Mouse (Mus musculus) brain, adult 2 months (tissue): Measurements from ENCODE around the gene Ttc9b.
"Not testable (repeated sequence)": the region's sequence is repeated elsewhere in the genome, so short reads cannot be mapped to it uniquely, and the experiment has no call there.

Experiments used
- DNase-seq: peaks from one replicate; pipeline ENCODE4 v3.0.0; 2011; ENCODE audit warnings: low read depth, low spot score

Gene Ttc9b

DNA sequence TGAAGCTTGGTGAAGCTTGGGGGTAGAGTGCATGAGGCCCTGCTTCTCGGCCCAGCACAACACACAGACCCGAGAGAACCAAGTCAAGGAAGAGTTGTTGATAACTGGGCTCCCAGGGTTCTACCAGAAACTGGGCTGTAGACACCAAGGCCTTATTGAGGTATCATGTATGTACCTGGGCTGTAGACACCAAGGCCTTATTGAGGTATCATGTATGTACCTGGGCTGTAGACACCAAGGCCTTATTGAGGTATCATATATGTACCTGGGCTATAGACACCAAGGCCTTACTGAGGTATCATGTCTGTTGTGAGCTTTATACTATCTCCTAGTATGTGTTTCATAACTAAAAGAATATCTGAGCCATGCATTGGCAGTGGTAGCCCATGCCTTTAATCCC lies 18.6 kb upstream of the Ttc9b start:
- not testable (repeated sequence) for DNase-seq

DNA sequence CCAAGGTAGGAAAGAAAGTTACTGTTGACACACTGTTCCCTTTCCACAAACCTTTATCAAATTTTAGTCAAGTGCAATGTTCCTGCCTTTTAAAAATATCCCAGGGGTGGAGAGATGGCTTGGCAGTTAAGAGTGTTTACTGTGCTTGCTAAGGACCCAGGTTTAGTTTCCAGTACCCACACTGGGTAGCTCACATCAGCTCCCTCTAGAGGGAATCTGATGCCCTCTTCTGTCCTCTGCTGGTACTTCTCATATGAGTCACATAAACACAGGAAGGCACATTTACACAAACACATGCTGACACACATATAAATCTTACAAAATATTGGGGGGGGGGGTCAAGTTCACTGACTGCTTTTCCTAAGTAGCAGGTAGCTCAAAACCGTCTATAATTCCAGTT lies 9.2 kb upstream of the Ttc9b start:
- DNase-seq = no peak

- DNase-seq = no peak
These were observed 7.2 kb upstream of the Ttc9b start for GRCm38 (mm10) chr7:27646516-27646915.

DNA sequence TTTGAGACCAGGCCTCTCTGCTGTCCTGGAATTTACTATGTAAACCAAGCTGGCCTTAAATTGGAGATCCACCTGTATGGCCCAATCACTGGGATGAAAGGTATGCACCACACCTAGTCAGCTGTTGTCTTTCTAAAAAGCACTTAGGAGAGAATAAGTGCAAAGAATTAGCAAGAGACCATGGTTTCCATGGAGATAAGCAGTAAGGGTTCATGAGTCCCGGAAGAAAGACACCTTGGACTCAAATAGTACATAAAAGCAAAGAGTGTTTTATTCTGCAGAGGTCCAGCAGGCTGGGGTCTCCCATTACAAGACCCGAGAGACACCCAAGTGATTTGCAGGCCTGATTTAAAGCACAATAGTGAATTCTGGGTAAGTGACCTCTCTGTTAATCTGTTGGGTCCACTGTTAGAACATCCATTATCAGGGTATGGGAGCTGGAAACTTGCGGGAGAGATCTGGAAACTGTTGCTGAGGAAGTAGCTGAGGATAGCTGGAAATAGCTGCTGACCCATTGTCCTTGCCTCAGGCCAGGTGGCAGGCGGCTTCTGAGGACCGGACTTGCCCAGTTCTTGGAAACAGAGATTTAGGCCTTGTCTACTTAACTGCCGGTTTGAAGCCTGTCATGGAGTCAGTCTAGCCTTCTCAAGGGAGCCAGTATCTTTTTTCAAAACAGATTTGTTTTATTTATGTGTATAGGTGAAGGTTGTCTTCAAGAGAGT lies 6.3 kb upstream of the Ttc9b start:
- no peak for DNase-seq

DNA sequence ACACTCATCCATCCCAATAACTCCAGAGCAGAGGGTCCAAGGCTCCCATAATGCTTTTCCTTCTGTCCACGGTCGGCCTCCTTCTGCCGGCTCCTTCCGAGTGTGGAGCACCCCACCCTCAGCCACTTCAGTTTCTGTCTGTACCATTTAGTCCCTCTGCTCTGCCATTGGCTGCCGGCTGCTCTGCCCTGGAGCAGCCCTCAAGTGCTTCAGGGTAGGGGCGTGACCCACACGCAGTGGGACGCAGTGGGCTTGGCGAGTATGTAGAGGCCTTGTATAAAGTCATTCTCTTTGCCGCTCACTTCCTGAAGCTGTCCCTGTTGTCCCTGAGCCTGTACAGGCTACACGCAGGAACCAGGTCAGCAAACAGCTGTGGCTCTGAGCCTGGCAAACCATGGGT lies 4.0 kb upstream of the Ttc9b start:
- DNase-seq = no peak

- peak; percentile 93 for DNase-seq
These were observed 2.8 kb upstream of the Ttc9b start for GRCm38 (mm10) chr7:27650949-27651348.

- DNase-seq = peak; percentile 81
These were observed 1.0 kb downstream of the Ttc9b start for GRCm38 (mm10) chr7:27654607-27655276.

DNA sequence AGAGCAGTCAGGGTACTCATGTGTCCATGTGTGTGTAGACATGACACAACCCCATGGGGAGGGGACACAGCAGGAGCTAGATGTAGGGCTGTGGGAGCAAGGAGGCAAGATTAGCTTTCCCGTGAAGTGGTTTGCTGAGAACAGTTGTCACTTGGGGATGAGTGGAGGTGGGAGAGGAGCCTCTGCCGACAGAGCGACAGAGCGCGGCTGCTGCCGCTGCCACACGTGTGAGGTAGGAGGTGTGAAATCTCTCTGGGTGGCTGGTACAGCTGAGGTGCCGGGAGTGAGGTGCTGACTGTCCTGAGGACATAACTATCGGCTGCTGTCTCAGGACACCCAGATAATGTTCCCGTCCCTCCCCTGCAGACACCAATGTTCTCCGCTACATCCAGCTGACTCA lies 1.8 kb downstream of the Ttc9b start:
- DNase-seq = peak; percentile 91

DNA sequence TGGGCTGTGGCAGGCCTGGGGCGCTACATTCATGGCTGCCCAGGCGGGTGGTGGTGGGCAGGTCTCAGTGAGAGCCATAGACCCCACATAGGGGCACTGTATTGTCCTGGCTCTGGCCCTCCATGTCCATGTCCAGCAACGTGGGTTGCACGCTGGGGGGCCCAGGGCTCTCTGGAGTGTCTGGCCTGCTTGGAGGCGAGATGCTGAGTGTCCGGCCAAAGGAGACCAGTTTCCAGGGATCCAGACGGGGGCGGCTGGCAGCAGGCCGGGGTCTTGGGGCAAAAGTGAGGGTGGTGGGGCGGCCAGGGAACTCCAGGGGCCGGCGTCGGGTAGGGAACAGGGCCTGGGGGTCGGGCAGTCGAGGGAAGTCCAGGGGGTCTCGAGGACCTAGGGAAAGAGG lies 2.9 kb downstream of the Ttc9b start:
- DNase-seq = no peak

GRCm38 (mm10) chr7:27657824-27658395 lies 4.2 kb downstream of the Ttc9b start:
- DNase-seq = no peak

- peak; percentile 67 for DNase-seq
These were observed 5.3 kb downstream of the Ttc9b start for GRCm38 (mm10) chr7:27658712-27659663.

GRCm38 (mm10) chr7:27662038-27662437 lies 8.3 kb downstream of the Ttc9b start:
- no peak for DNase-seq

GRCm38 (mm10) chr7:27673064-27673574 lies 19.4 kb downstream of the Ttc9b start:
- DNase-seq = peak; percentile 69

- no peak for DNase-seq
These were observed 19.9 kb downstream of the Ttc9b start for GRCm38 (mm10) chr7:27673575-27674131.

DNA sequence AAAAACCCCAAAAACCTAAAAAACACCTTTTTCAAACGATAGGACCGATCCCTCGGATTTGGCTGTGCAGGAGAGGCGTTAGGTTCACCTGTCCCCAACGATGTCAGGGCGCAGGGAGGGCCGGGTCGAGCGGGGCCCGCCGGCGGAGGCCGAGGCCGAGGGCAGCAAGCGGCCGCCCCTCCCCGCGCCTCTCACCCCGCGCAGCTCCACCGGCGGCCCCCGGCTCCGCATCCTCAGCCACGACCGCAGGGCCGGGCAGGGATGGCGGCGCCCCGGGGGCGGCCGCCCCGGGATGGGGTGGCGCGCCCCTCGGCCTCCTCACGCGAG lies 20.4 kb downstream of the Ttc9b start:
- DNase-seq = no peak

GRCm38 (mm10) chr7:27674522-27675221 lies 21.0 kb downstream of the Ttc9b start, which contains the start of gene Map3k10:
TSS of gene Map3k10 (minus strand) at chr7:27674598.
- peak; percentile 99 for DNase-seq

GRCm38 (mm10) chr7:27675222-27675612 lies 21.5 kb downstream of the Ttc9b start:
- DNase-seq = no peak

GRCm38 (mm10) chr7:27683218-27683617 lies 29.5 kb downstream of the Ttc9b start:
- peak; percentile 61 for DNase-seq

GRCm38 (mm10) chr7:27685220-27685619 lies 31.5 kb downstream of the Ttc9b start:
- no peak for DNase-seq

- peak; percentile 73 for DNase-seq
These were observed 32.0 kb downstream of the Ttc9b start for GRCm38 (mm10) chr7:27685681-27686080.

DNA sequence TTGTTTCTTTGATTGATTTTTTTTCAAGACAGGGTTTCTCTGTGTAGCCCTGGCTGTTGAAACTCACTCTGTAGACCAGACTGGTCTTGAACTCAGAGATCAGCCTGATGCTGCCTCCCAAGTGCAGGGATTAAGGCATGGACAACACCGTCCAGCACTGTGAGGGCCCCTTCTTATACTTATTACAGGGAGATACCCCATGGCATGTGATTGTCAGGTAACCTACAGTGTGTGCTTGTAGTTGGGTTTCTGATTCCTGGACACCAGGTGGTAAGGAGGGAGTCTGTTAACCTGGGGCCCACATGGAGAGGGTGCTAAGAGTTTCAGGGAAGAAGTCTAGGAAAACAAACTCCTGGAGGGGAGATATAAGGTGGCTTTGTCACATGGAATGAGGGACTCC lies 33.3 kb downstream of the Ttc9b start:
- no peak for DNase-seq
